Mouse (Mus musculus): ENCODE results near the gene Tex45.

DNA sequence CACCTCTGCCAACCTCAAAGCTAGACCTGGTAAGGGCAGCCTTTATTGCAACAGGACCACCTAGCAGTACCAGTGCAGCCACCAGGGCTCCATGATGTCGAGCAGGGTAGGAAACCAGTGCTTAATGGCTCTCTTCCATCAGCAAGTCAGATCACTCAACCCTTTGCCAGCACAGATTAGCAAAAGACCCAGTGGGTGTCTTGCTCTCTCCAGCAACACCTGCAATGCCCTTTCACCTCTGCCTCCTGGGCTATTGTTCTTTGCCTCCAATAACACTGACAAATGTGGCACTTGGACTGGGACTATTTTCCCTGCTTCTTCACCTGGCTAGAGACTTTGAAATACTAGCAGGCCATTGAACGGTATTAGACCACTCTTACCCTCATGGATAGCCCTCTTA is 21.4 kb upstream of the Tex45 start:
- no peak for TF ChIP-seq EP300 (IDR thresholded peaks at IDR 0.05; ENCODE audit: low read depth)
- no peak for TF ChIP-seq CTCF (IDR thresholded peaks at IDR 0.05; ENCODE audit: low read depth)

Measured in liver, embryonic 14.5 days (tissue).